Mouse (Mus musculus) olfactory bulb, adult 2 months (tissue): ENCODE measurements around the gene Gda.

Experiments
- CTCF ChIP-seq: fragments of 200-500 bp; IDR thresholded peaks from 2 replicates; pipeline ENCODE4 v1.5.1; 2012; ENCODE audit warnings: low read depth, mild to moderate bottlenecking, low read length, moderate library complexity; ENCODE audit not compliant: insufficient read depth
- POLR2A ChIP-seq: fragments of 200-500 bp; IDR thresholded peaks from 2 replicates; pipeline ENCODE4 v1.6.1; 2012; ENCODE audit warnings: mild to moderate bottlenecking, low read depth, low read length, moderate library complexity; ENCODE audit not compliant: insufficient read depth

- no peak for TF ChIP-seq CTCF
- TF ChIP-seq POLR2A: no peak
These were observed 33.9 kb upstream of the Gda start for GRCm38 (mm10) chr19:21507133-21507532.
